Mouse (Mus musculus): Measurements from ENCODE around the gene Gmnn. TPM values are rescaled to one million over a fixed set of nuclear protein-coding genes. Genes with fewer than 3 reads are reported as not detected.

The Gmnn gene
- polyA plus RNA-seq, 1 experiment from 2014 or later, result 113 TPM

GRCm38 (mm10) chr13:24724395-24724759 is 37.3 kb downstream of the Gmnn start:
- 74% methylated on average over 4 of the region's 4 CpGs for WGBS (ENCODE audit: insufficient replicate concordance)
- no peak overlapping the region for H3K27ac ChIP-seq (replicated peaks)
- no peak overlapping the region for H3K4me3 ChIP-seq (replicated peaks)
- ATAC-seq (ENCODE audit: insufficient read depth), result no peak
- no peaks in the 10 kb centered on the region for H3K4me1 ChIP-seq (replicated peaks)
- no peak overlapping the region for H3K4me2 ChIP-seq
- H3K9ac ChIP-seq, result no peak overlapping the region
- H3K36me3 ChIP-seq (replicated peaks), result no peaks in the 10 kb centered on the region
- no peaks in the 10 kb centered on the region for H3K9me3 ChIP-seq (replicated peaks)
- H3K27me3 ChIP-seq, result no peaks in the 10 kb centered on the region

GRCm38 (mm10) chr13:24723699-24724394 is 37.9 kb downstream of the Gmnn start:
- no peaks in the 10 kb centered on the region for H3K36me3 ChIP-seq (replicated peaks)
- H3K9me3 ChIP-seq (replicated peaks), result no peaks in the 10 kb centered on the region
- ATAC-seq (ENCODE audit: insufficient read depth), result no peak
- WGBS (ENCODE audit: insufficient replicate concordance), result 68% methylated on average over 8 of the region's 8 CpGs
- no peak overlapping the region for H3K27ac ChIP-seq (replicated peaks)
- no peak overlapping the region for H3K4me3 ChIP-seq (replicated peaks)
- no peaks in the 10 kb centered on the region for H3K4me1 ChIP-seq (replicated peaks)
- no peak overlapping the region for H3K4me2 ChIP-seq
- H3K9ac ChIP-seq, result no peak overlapping the region
- no peaks in the 10 kb centered on the region for H3K27me3 ChIP-seq

- no peak overlapping the region for H3K9ac ChIP-seq
- no peaks in the 10 kb centered on the region for H3K27me3 ChIP-seq
- no peak overlapping the region for H3K4me3 ChIP-seq (replicated peaks)
- 70% methylated on average over 10 of the region's 10 CpGs for WGBS (ENCODE audit: insufficient replicate concordance)
- peaks cover 5% of the 10 kb centered on the region; the same call in 1 of the 2 replicates for H3K36me3 ChIP-seq (replicated peaks)
- H3K9me3 ChIP-seq (replicated peaks), result no peaks in the 10 kb centered on the region
- H3K4me1 ChIP-seq (replicated peaks), result no peaks in the 10 kb centered on the region
- no peak for ATAC-seq (ENCODE audit: insufficient read depth)
- no peak overlapping the region for H3K4me2 ChIP-seq
- H3K27ac ChIP-seq (replicated peaks), result no peak overlapping the region
Observed at GRCm38 (mm10) chr13:24721502-24721901, 40.2 kb downstream of the Gmnn start.

GRCm38 (mm10) chr13:24717677-24718076 is 44.0 kb downstream of the Gmnn start:
- WGBS (ENCODE audit: insufficient replicate concordance), result 66% methylated on average over 7 of the region's 7 CpGs
- peaks cover 4% of the 10 kb centered on the region; the same call in 1 of the 2 replicates for H3K4me1 ChIP-seq (replicated peaks)
- no peak overlapping the region for H3K27ac ChIP-seq (replicated peaks)
- H3K4me2 ChIP-seq, result no peak overlapping the region
- H3K27me3 ChIP-seq, result no peaks in the 10 kb centered on the region
- peaks cover 5% of the 10 kb centered on the region; the same call in 1 of the 2 replicates for H3K36me3 ChIP-seq (replicated peaks)
- ATAC-seq (ENCODE audit: insufficient read depth), result no peak
- no peak overlapping the region for H3K4me3 ChIP-seq (replicated peaks)
- H3K9me3 ChIP-seq (replicated peaks), result no peaks in the 10 kb centered on the region
- no peak overlapping the region for H3K9ac ChIP-seq

- Histone ChIP-seq H3K27me3 (no peaks in the 10 kb centered on the region), H3K9ac (no peak overlapping the region), H3K4me1 (replicated peaks) (peaks cover 4% of the 10 kb centered on the region; the same call in 1 of the 2 replicates), H3K4me3 (replicated peaks) (no peak overlapping the region), H3K27ac (replicated peaks) (no peak overlapping the region), H3K9me3 (replicated peaks) (no peaks in the 10 kb centered on the region), H3K4me2 (no peak overlapping the region), H3K36me3 (replicated peaks) (peaks cover 5% of the 10 kb centered on the region; the same call in 1 of the 2 replicates)
- WGBS (ENCODE audit: insufficient replicate concordance), result 64% methylated on average over 9 of the region's 9 CpGs
- no peak for ATAC-seq (ENCODE audit: insufficient read depth)
Observed at GRCm38 (mm10) chr13:24716441-24716840, 45.3 kb downstream of the Gmnn start.

GRCm38 (mm10) chr13:24715601-24716000 is 46.1 kb downstream of the Gmnn start:
- Histone ChIP-seq H3K4me3 (replicated peaks) (no peak overlapping the region), H3K9ac (no peak overlapping the region)

GRCm38 (mm10) chr13:24714360-24714885 is 47.3 kb downstream of the Gmnn start:
- WGBS (ENCODE audit: insufficient replicate concordance), result 74% methylated on average over 9 of the region's 9 CpGs

More at GRCm38 (mm10) chr13:24715601-24716000, 46.1 kb downstream of the Gmnn start:
- Histone ChIP-seq H3K27me3 (no peaks in the 10 kb centered on the region), H3K9me3 (replicated peaks) (no peaks in the 10 kb centered on the region), H3K4me2 (no peak overlapping the region), H3K27ac (replicated peaks) (no peak overlapping the region), H3K36me3 (replicated peaks) (peaks cover 5% of the 10 kb centered on the region; the same call in 1 of the 2 replicates), H3K4me1 (replicated peaks) (peaks cover 4% of the 10 kb centered on the region; the same call in 1 of the 2 replicates)
- ATAC-seq (ENCODE audit: insufficient read depth), result no peak
- 65% methylated on average over 5 of the region's 5 CpGs for WGBS (ENCODE audit: insufficient replicate concordance)

GRCm38 (mm10) chr13:24713434-24714000 is 48.2 kb downstream of the Gmnn start:
- WGBS (ENCODE audit: insufficient replicate concordance), result 34% methylated on average over 16 of the region's 16 CpGs
- ATAC-seq (ENCODE audit: insufficient read depth), result no peak
- H3K27ac ChIP-seq (replicated peaks), result no peak overlapping the region

More at GRCm38 (mm10) chr13:24714360-24714885, 47.3 kb downstream of the Gmnn start:
- H3K27ac ChIP-seq (replicated peaks), result no peak overlapping the region
- peaks cover 4% of the 10 kb centered on the region; the same call in 1 of the 2 replicates for H3K4me1 ChIP-seq (replicated peaks)
- no peak overlapping the region for H3K4me2 ChIP-seq
- no peak overlapping the region for H3K9ac ChIP-seq
- H3K27me3 ChIP-seq, result no peaks in the 10 kb centered on the region
- no peak overlapping the region for H3K4me3 ChIP-seq (replicated peaks)
- H3K36me3 ChIP-seq (replicated peaks), result peaks cover 5% of the 10 kb centered on the region; the same call in 1 of the 2 replicates
- no peaks in the 10 kb centered on the region for H3K9me3 ChIP-seq (replicated peaks)
- ATAC-seq (ENCODE audit: insufficient read depth), result no peak

GRCm38 (mm10) chr13:24712581-24713130 is 49.1 kb downstream of the Gmnn start:
- Histone ChIP-seq H3K27ac (replicated peaks) (no peak overlapping the region), H3K4me3 (replicated peaks) (no peak overlapping the region), H3K4me1 (replicated peaks) (peaks cover 4% of the 10 kb centered on the region; the same call in 1 of the 2 replicates), H3K27me3 (no peaks in the 10 kb centered on the region), H3K4me2 (no peak overlapping the region), H3K36me3 (replicated peaks) (no peaks in the 10 kb centered on the region), H3K9ac (no peak overlapping the region), H3K9me3 (replicated peaks) (no peaks in the 10 kb centered on the region)
- 76% methylated on average over 7 of the region's 7 CpGs for WGBS (ENCODE audit: insufficient replicate concordance)
- ATAC-seq (ENCODE audit: insufficient read depth), result no peak

More at GRCm38 (mm10) chr13:24713434-24714000, 48.2 kb downstream of the Gmnn start:
- Histone ChIP-seq H3K4me2 (peak overlapping the region; percentile 41), H3K36me3 (replicated peaks) (peaks cover 5% of the 10 kb centered on the region; the same call in 1 of the 2 replicates), H3K4me1 (replicated peaks) (peaks cover 4% of the 10 kb centered on the region; the same call in 1 of the 2 replicates), H3K9me3 (replicated peaks) (no peaks in the 10 kb centered on the region), H3K9ac (no peak overlapping the region), H3K27me3 (no peaks in the 10 kb centered on the region), H3K4me3 (replicated peaks) (no peak overlapping the region)

GRCm38 (mm10) chr13:24710968-24711367 is 50.8 kb downstream of the Gmnn start:
- no peak overlapping the region for H3K4me3 ChIP-seq (replicated peaks)
- 27% methylated on average over 7 of the region's 7 CpGs for WGBS (ENCODE audit: insufficient replicate concordance)
- no peak for ATAC-seq (ENCODE audit: insufficient read depth)
- no peaks in the 10 kb centered on the region for H3K9me3 ChIP-seq (replicated peaks)
- H3K27ac ChIP-seq (replicated peaks), result no peak overlapping the region
- H3K27me3 ChIP-seq, result no peaks in the 10 kb centered on the region
- no peaks in the 10 kb centered on the region for H3K36me3 ChIP-seq (replicated peaks)
- H3K9ac ChIP-seq, result no peak overlapping the region
- no peak overlapping the region for H3K4me2 ChIP-seq
- peaks cover 4% of the 10 kb centered on the region; the same call in 1 of the 2 replicates for H3K4me1 ChIP-seq (replicated peaks)

All from liver, embryonic 15.5 days (tissue).